Mouse (Mus musculus) intestine, embryonic 16.5 days (tissue): ENCODE measurements around the gene Cyp4v3. TPM values are rescaled to one million over a fixed set of nuclear protein-coding genes. Genes with fewer than 3 reads are reported as not detected.

ENCODE experiments used
- ATAC-seq: fragments of 200-750 bp; cut with Nextera tagmentation; 2 replicates; pipeline ENCODE4 v1.8.0; 2017; ENCODE audit warnings: moderate TSS enrichment, moderate library complexity
- H3K27ac ChIP-seq: fragments of 300-500 bp; sonication (generic); 2 replicates; pipeline ENCODE4 v1.5.1; 2014; ENCODE audit warnings: mild to moderate bottlenecking, low read length
- H3K27me3 ChIP-seq: fragments of 300-500 bp; sonication (generic); replicated peaks from 2 replicates; pipeline ENCODE4 v1.6.1; 2014; ENCODE audit warnings: low read length, control low read depth, mixed read lengths; ENCODE audit not compliant: control insufficient read depth, insufficient read depth
- H3K36me3 ChIP-seq: fragments of 300-500 bp; sonication (generic); 2 replicates; pipeline ENCODE4 v1.6.1; 2014; ENCODE audit warnings: low read length, control low read depth; ENCODE audit not compliant: control insufficient read depth, insufficient read depth
- H3K4me1 ChIP-seq: fragments of 300-500 bp; sonication (generic); 2 replicates; pipeline ENCODE4 v1.6.1; 2014; ENCODE audit warnings: low read length, control low read depth, mixed read lengths; ENCODE audit not compliant: control insufficient read depth, insufficient read depth
- H3K4me2 ChIP-seq: fragments of 300-500 bp; sonication (generic); 2 replicates; pipeline ENCODE4 v1.6.1; 2014; ENCODE audit warnings: low read depth, low read length, control low read depth
- H3K4me3 ChIP-seq: fragments of 300-500 bp; sonication (generic); 2 replicates; pipeline ENCODE4 v1.5.1; 2014; ENCODE audit warnings: mild to moderate bottlenecking, low read length
- H3K9ac ChIP-seq: fragments of 300-500 bp; sonication (generic); 2 replicates; pipeline ENCODE4 v1.6.1; 2014; ENCODE audit warnings: low read depth, low read length
- H3K9me3 ChIP-seq: fragments of 300-500 bp; sonication (generic); 2 replicates; pipeline ENCODE4 v1.6.1; 2016; ENCODE audit warnings: low read length, control low read depth; ENCODE audit not compliant: control insufficient read depth
- WGBS: fragments of 180-500 bp; shearing (Covaris S2); extraction: QIAGEN DNeasy Blood & Tissue Kit; methylation state at CpG from one replicate; pipeline ENCODE4 v1.1.7; 2014; 5-methylcytosine and 5-hydroxymethylcytosine counted together
- polyA plus RNA-seq: library from polyadenylated mRNA; unstranded; fragments of >200 nt; fragmentation: Nextera tagmentation; extraction: Ambion mirVana; gene quantifications from 2 replicates; pipeline ENCODE4 v1.2.1, GENCODE M21; 2015

Gene Cyp4v3
- polyA plus RNA-seq, 1 experiment from 2014 or later: 1.7 TPM

- H3K9me3 ChIP-seq: no peaks in the 10 kb centered on the region
- H3K27me3 ChIP-seq: no peaks in the 10 kb centered on the region
- H3K4me3 ChIP-seq: no peak within 1 kb of the TSS
- H3K9ac ChIP-seq: no peak within 1 kb of the TSS
- H3K4me2 ChIP-seq: no peak within 1 kb of the TSS
- 79% methylated on average over 10 of the region's 10 CpGs for WGBS
- no peaks in the 10 kb centered on the region for H3K4me1 ChIP-seq
- no peaks in the 10 kb centered on the region for H3K36me3 ChIP-seq
- no peak for ATAC-seq
- no peak within 1 kb of the TSS for H3K27ac ChIP-seq
These were observed 71.1 kb downstream of the Cyp4v3 start, which contains the start of gene F11 for GRCm38 (mm10) chr8:45261920-45262319. F11 (minus strand) TSS chr8:45262031.

- Histone ChIP-seq H3K9ac (no peak overlapping the region), H3K27me3 (no peaks in the 10 kb centered on the region), H3K4me3 (no peak overlapping the region), H3K27ac (no peak overlapping the region), H3K36me3 (no peaks in the 10 kb centered on the region), H3K4me1 (no peaks in the 10 kb centered on the region), H3K4me2 (no peak overlapping the region), H3K9me3 (no peaks in the 10 kb centered on the region)
- ATAC-seq: no peak
- 81% methylated on average over 8 of the region's 8 CpGs for WGBS
These were observed 74.6 kb downstream of the Cyp4v3 start for GRCm38 (mm10) chr8:45258421-45258820.

GRCm38 (mm10) chr8:45255040-45255439, 78.0 kb downstream of the Cyp4v3 start:
- Histone ChIP-seq H3K36me3 (no peaks in the 10 kb centered on the region), H3K9me3 (no peaks in the 10 kb centered on the region), H3K27ac (no peak overlapping the region), H3K4me2 (no peak overlapping the region), H3K9ac (no peak overlapping the region), H3K27me3 (no peaks in the 10 kb centered on the region), H3K4me1 (no peaks in the 10 kb centered on the region), H3K4me3 (no peak overlapping the region)
- no peak for ATAC-seq
- WGBS: 84% methylated on average over 12 of the region's 12 CpGs

Other genes starting within 250 kb of the Cyp4v3 start
- 0.40 and 0.72 TPM in 2 replicates for gene F11, start 71.2 kb downstream of the Cyp4v3 start, polyA plus RNA-seq
- gene Klkb1, start 38.4 kb downstream of the Cyp4v3 start, polyA plus RNA-seq: 0.07 and 0.09 TPM in 2 replicates
- 0.13 and 0.54 TPM in 2 replicates for gene Gm45753, start 24.8 kb downstream of the Cyp4v3 start, polyA plus RNA-seq
- gene Fam149a, start 49.1 kb upstream of the Cyp4v3 start, polyA plus RNA-seq: 5.3 and 6.4 TPM in 2 replicates
- 1.0 and 1.4 TPM in 2 replicates for gene Tlr3, start 77.9 kb upstream of the Cyp4v3 start, polyA plus RNA-seq
- gene Sorbs2, start 174.6 kb upstream of the Cyp4v3 start, polyA plus RNA-seq: 19.1 and 19.4 TPM in 2 replicates